Mouse (Mus musculus) embryo, embryonic 9.5 days (tissue): ENCODE results near the gene Pfdn4.

Experiments used
- DNase-seq: peaks from one replicate; pipeline ENCODE4 v3.0.0-alpha.2; 2017; ENCODE audit errors: extremely low spot score

The Pfdn4 gene

GRCm38 (mm10) chr2:170497091-170497566, 901 bp downstream of the Pfdn4 start, which contains the start of gene Cyp24a1:
Cyp24a1 (minus strand) TSS chr2:170497145.
- peak; percentile 67 for DNase-seq

GRCm38 (mm10) chr2:170498011-170498410, 1.8 kb downstream of the Pfdn4 start:
- DNase-seq, result no peak

- DNase-seq, result no peak
Observed at GRCm38 (mm10) chr2:170503343-170503742, 7.1 kb downstream of the Pfdn4 start.

- DNase-seq, result no peak
Observed at GRCm38 (mm10) chr2:170503983-170504382, 7.8 kb downstream of the Pfdn4 start.

- peak; percentile 82 for DNase-seq
Observed at GRCm38 (mm10) chr2:170507734-170508133, 11.5 kb downstream of the Pfdn4 start.

GRCm38 (mm10) chr2:170508821-170509220, 12.6 kb downstream of the Pfdn4 start:
- DNase-seq, result peak; percentile 86

- peak; percentile 95 for DNase-seq
Observed at GRCm38 (mm10) chr2:170511073-170511891, 15.1 kb downstream of the Pfdn4 start.

GRCm38 (mm10) chr2:170513756-170514155, 17.5 kb downstream of the Pfdn4 start:
- no peak for DNase-seq

GRCm38 (mm10) chr2:170520321-170520971, 24.2 kb downstream of the Pfdn4 start:
- DNase-seq, result peak; percentile 78

- no peak for DNase-seq
Observed at GRCm38 (mm10) chr2:170526513-170526912, 30.3 kb downstream of the Pfdn4 start.

GRCm38 (mm10) chr2:170528061-170528460, 31.8 kb downstream of the Pfdn4 start:
- no peak for DNase-seq

GRCm38 (mm10) chr2:170529766-170530165, 33.5 kb downstream of the Pfdn4 start:
- DNase-seq, result no peak

GRCm38 (mm10) chr2:170530256-170530655, 34.0 kb downstream of the Pfdn4 start:
- DNase-seq, result no peak

GRCm38 (mm10) chr2:170534116-170534802, 38.0 kb downstream of the Pfdn4 start:
- no peak for DNase-seq

GRCm38 (mm10) chr2:170534803-170535174, 38.6 kb downstream of the Pfdn4 start:
- no peak for DNase-seq

- DNase-seq, result no peak
Observed at GRCm38 (mm10) chr2:170535841-170536240, 39.6 kb downstream of the Pfdn4 start.

GRCm38 (mm10) chr2:170539211-170539610, 43.0 kb downstream of the Pfdn4 start:
- no peak for DNase-seq

GRCm38 (mm10) chr2:170543625-170544024, 47.4 kb downstream of the Pfdn4 start:
- no peak for DNase-seq

- DNase-seq, result no peak
Observed at GRCm38 (mm10) chr2:170544159-170544558, 47.9 kb downstream of the Pfdn4 start.

- no peak for DNase-seq
Observed at GRCm38 (mm10) chr2:170544950-170545349, 48.7 kb downstream of the Pfdn4 start.

- no peak for DNase-seq
Observed at GRCm38 (mm10) chr2:170545745-170546144, 49.5 kb downstream of the Pfdn4 start.

- DNase-seq, result peak; percentile 68
Observed at GRCm38 (mm10) chr2:170547526-170547925, 51.3 kb downstream of the Pfdn4 start.
